Mouse (Mus musculus): ENCODE results near the gene Tbc1d5.

DNA sequence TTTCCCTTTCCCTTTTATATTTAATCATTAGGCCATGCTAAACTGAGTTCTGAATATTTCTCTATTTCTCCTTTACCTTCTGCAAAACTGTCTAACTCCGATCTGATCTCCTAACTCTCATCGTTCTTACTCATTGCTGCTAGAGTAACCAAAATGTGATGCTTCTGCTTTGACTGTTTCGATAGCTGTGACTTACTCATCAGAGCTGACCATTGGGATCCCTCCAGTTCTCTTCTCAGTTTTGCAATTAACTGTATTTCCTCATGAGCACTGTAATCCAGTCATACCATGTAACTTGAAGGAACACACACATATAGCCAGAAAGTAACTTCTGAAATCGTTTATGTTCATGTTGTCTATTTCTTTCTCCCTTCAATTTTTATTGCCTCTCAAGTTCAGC lies 306.6 kb downstream of the Tbc1d5 start:
- TF ChIP-seq CTCF (IDR thresholded peaks at IDR 0.05; ENCODE audit: control insufficient read depth, insufficient read depth, insufficient read length): no peak
- TF ChIP-seq FOSL1 (IDR thresholded peaks at IDR 0.05; ENCODE audit: insufficient read depth, low read length, poor library complexity, severe bottlenecking): no peak
- no peak for TF ChIP-seq MYOG (IDR thresholded peaks at IDR 0.05; ENCODE audit: control insufficient read depth, extremely low read depth, insufficient read length)
- no peak for TF ChIP-seq CEBPB (IDR thresholded peaks at IDR 0.05; ENCODE audit: low read depth)
- TF ChIP-seq USF1 (IDR thresholded peaks at IDR 0.05; ENCODE audit: low read depth): no peak
- TF ChIP-seq MAX (IDR thresholded peaks at IDR 0.05): no peak
